Mouse (Mus musculus) spleen, adult 12 weeks (tissue): Measurements from ENCODE around the gene Gm20388.
A peak's percentile ranks its signal among the peaks of the same experiment; 100 is the strongest.

ENCODE experiments used
- DNase-seq: peaks from one replicate; pipeline ENCODE4 v3.0.0; 2022; ENCODE audit warnings: low spot score

Gm20388 gene

DNA sequence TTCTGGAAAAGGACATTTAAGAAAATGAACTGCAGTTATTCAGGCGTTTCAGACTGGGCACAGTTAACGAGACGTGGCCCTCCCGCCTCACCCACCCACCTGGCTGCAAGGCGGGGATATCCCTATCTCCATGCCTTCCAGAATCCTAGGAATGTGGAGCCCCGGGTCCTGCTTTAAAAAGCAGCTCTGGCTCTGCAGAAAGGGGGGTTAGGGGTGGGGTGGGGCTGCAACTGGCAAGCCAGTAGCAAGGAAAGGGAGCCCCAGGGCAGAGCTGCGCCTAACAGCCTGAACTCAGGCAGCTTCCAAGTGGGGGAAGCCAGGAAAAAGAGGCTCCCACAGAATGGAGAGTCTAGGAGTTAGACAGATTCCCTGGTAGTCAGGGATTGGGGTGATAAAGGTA lies 2668.6 kb downstream of the Gm20388 start:
- DNase-seq = no peak

DNA sequence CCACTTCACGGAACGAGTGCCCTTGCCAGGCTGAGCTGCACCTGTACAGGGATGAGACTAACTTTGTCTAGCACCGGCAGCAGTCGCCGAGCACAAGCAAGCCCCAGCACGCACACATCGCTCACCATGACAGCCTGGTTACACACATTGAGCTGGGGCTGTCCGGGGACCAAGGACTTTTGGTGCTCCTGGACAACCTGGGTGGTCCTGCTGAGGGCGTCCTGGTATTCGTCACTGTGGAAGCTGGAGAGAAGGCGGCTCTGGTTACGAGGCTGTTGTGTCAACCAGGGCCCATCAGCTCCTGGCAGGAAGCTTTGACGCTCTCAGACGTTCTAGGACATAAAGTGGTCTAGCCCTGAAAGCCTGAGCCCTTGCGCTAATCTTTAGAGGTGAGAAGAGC lies 2670.3 kb downstream of the Gm20388 start:
- no peak for DNase-seq

DNA sequence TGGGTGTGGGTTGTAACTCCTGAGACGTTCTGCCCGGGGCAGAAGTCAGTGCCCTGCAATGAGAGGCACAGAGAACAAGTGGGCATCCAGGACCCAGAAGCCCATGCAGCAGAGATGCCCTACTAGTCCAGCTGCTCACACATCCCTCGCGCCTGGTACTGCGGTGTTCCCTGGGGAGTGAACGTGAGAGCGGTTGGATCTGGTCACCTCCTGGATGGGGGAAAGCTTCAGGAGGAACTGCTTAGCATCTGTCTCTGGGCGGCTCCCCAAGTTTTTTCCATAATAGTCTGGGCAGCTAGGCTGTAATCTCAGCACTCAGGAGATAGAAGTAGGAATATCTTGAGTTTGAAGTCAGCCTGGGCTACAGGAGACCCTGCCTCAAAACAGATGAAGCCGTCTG lies 2674.3 kb downstream of the Gm20388 start:
- no peak for DNase-seq

DNA sequence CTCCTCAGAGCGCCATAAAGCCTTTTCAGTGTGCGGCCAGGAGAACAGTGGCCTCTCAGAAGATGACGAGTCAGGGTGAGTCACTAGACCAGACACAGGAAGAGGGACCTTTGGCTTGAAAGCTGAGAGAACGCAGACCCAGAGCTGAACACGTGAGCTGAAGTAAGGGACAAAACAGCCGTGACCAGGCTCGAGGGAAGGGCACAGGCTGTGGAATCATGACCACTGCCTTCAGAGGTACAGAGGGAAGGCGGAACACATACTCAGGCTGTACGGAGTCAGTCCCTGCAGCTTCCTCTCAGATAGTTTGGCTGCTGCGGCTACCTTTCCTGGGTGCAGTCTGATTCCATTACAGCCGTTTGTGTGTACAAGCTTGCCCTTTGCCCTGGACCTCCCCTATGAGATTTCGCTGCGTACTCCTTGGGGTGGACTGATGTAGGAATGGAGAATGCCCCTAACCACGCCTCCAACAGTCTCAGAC lies 2674.8 kb downstream of the Gm20388 start:
- DNase-seq = no peak

GRCm38 (mm10) chr8:122586171-122586570 lies 2675.5 kb downstream of the Gm20388 start:
- no peak for DNase-seq

- no peak for DNase-seq
These were observed 2676.1 kb downstream of the Gm20388 start for GRCm38 (mm10) chr8:122586749-122587148.

- no peak for DNase-seq
These were observed 2682.6 kb downstream of the Gm20388 start for GRCm38 (mm10) chr8:122593240-122593639.

- DNase-seq = no peak
These were observed 2683.3 kb downstream of the Gm20388 start for GRCm38 (mm10) chr8:122593783-122594507.

DNA sequence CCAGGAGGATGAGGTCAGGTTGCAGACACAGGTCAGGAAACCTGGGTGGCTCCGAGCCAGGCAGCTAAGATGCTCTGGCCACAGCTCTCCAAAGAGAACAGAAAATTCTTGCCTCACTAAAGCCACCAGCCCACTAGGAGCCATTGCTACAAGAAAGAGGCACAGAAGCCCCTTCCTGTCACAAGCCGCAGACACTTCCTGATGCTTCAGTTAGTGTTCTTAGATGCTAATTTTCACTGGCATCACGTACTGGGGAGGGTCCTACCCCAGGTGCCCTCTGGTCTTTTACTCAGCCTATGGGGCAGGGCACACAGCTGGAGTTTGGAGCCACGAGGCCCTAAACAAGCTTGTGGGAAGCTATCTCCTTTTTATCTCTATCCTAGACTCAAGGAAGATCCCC lies 2685.4 kb downstream of the Gm20388 start:
- no peak for DNase-seq

GRCm38 (mm10) chr8:122600666-122601065 lies 2690.0 kb downstream of the Gm20388 start:
- DNase-seq = no peak

DNA sequence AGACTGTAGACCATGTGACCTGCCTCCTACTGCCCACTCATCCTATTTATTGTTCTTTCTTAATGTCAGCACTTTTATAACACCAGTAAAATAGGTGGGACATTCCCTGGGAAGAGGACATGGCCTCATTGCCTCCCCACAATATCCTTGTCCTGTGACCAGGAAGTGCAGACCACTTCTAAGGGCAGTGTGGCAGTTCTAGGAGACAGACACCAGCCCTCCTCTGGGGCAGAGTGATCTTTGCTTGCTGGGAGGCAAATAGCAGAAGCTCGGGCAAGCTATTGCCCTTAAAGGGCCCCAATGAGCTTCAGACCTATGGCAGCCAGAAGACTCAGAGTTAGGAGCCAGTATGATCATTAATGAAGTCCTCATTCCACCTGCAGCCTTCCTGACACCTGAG lies 2694.0 kb downstream of the Gm20388 start:
- DNase-seq = no peak

- no peak for DNase-seq
These were observed 2694.7 kb downstream of the Gm20388 start for GRCm38 (mm10) chr8:122605367-122605766.

- DNase-seq = no peak
These were observed 2696.2 kb downstream of the Gm20388 start for GRCm38 (mm10) chr8:122606810-122607209.

GRCm38 (mm10) chr8:122610209-122610608 lies 2699.6 kb downstream of the Gm20388 start:
- no peak for DNase-seq

GRCm38 (mm10) chr8:122610612-122611277 lies 2700.1 kb downstream of the Gm20388 start:
- DNase-seq = no peak

GRCm38 (mm10) chr8:122611295-122612133 lies 2700.9 kb downstream of the Gm20388 start, which contains the start of the genes Galns and Trappc2l:
Galns (minus strand) TSS chr8:122611463.
Trappc2l (plus strand) TSS chr8:122611640.
- peak; percentile 97 for DNase-seq

- no peak for DNase-seq
These were observed 2705.7 kb downstream of the Gm20388 start for GRCm38 (mm10) chr8:122616181-122616905.

GRCm38 (mm10) chr8:122617947-122618546 lies 2707.4 kb downstream of the Gm20388 start:
- DNase-seq = peak; percentile 76

DNA sequence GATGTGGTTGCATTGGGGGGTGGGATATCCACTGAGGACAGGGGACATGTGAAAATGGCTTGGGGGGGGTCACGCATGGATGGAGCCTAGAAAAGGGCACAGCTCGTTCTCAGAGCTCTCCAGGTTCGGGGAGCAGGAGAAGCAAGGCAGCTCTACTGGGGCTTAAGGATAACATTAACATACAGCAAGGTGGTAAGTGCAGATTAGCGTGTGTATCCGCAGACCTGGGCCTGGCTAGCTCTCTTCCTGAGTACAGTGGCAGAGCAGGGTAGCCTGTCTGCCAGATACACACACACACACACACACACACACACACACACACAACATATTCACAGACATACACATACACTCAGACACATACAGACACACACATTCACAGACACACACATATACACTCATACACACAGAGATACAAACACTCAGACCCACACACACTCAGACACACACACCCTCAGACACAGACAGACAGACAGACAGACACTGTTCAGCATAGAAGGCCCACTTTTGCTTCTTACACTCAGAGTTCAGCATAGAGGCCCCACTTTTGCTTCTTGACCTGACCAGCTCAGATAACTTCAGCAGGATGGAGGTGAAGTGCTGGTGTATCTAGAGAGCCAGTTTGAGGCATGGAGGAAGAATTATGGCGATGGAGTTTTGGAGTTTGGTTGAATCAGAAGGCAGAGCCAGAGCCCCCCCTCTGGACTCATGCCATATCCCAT lies 2708.2 kb downstream of the Gm20388 start:
- peak; percentile 37 for DNase-seq

DNA sequence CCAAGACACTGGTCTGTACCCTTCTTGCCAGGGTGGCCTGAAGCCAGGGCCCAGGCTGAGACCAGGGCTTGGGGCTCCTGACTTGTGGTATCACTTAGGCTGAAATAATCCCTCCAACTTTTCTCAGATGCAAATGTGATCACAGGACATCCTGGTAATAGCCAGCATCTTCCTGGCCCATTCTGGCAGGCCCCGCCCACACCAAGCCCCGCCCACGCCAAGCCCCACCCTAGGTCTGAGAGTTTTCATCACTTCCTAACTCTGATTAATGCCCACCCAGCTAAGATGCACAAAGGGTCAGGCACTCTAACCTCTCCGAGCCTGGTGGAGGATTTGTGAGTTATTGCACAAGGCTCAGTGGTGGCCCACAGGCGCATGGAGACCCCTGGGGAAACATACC lies 2709.8 kb downstream of the Gm20388 start:
- no peak for DNase-seq

- DNase-seq = no peak
These were observed 2712.1 kb downstream of the Gm20388 start, which contains the start of gene Pabpn1l for GRCm38 (mm10) chr8:122622727-122623126. Pabpn1l (minus strand) TSS chr8:122622739.
